Mouse (Mus musculus) c-Kit-negative CD71-positive TER-119-positive erythroid progenitor cells, embryonic 14.5 days (primary cell): ENCODE data around the gene Rtn4rl1.
"Not testable (repeated sequence)": the region's sequence is repeated elsewhere in the genome, so short reads cannot be mapped to it uniquely, and the experiment has no call there.

Source experiments
- DNase-seq: peaks from one replicate; pipeline ENCODE4 v3.0.0-alpha.2; 2013; ENCODE audit warnings: low read depth, low spot score

Gene Rtn4rl1

GRCm38 (mm10) chr11:75273466-75273865, 79.9 kb downstream of the Rtn4rl1 start:
- no peak for DNase-seq

GRCm38 (mm10) chr11:75275035-75275434, 81.5 kb downstream of the Rtn4rl1 start:
- no peak for DNase-seq

- no peak for DNase-seq
Measured at GRCm38 (mm10) chr11:75278115-75278514, 84.5 kb downstream of the Rtn4rl1 start.

GRCm38 (mm10) chr11:75279013-75279341, 85.4 kb downstream of the Rtn4rl1 start:
- no peak for DNase-seq

- DNase-seq: no peak
Measured at GRCm38 (mm10) chr11:75279342-75280065, 85.9 kb downstream of the Rtn4rl1 start.

- DNase-seq: no peak
Measured at GRCm38 (mm10) chr11:75280066-75280410, 86.5 kb downstream of the Rtn4rl1 start.

- DNase-seq: no peak
Measured at GRCm38 (mm10) chr11:75280435-75281001, 86.9 kb downstream of the Rtn4rl1 start.

GRCm38 (mm10) chr11:75281380-75282256, 88.0 kb downstream of the Rtn4rl1 start:
- no peak for DNase-seq

- DNase-seq: no peak
Measured at GRCm38 (mm10) chr11:75282496-75283120, 89.0 kb downstream of the Rtn4rl1 start.

- not testable (repeated sequence) for DNase-seq
Measured at GRCm38 (mm10) chr11:75283784-75284183, 90.2 kb downstream of the Rtn4rl1 start.

GRCm38 (mm10) chr11:75285893-75286467, 92.4 kb downstream of the Rtn4rl1 start:
- DNase-seq: no peak

- no peak for DNase-seq
Measured at GRCm38 (mm10) chr11:75286868-75287267, 93.3 kb downstream of the Rtn4rl1 start.

- DNase-seq: no peak
Measured at GRCm38 (mm10) chr11:75287940-75288339, 94.4 kb downstream of the Rtn4rl1 start.

GRCm38 (mm10) chr11:75288517-75288916, 94.9 kb downstream of the Rtn4rl1 start:
- DNase-seq: no peak

- no peak for DNase-seq
Measured at GRCm38 (mm10) chr11:75289120-75289519, 95.5 kb downstream of the Rtn4rl1 start.

- peak; percentile 57 for DNase-seq
Measured at GRCm38 (mm10) chr11:75290566-75291271, 97.1 kb downstream of the Rtn4rl1 start.

GRCm38 (mm10) chr11:75291389-75292215, 98.0 kb downstream of the Rtn4rl1 start:
- DNase-seq: no peak

- DNase-seq: no peak
Measured at GRCm38 (mm10) chr11:75292281-75292680, 98.7 kb downstream of the Rtn4rl1 start.

- DNase-seq: no peak
Measured at GRCm38 (mm10) chr11:75293852-75294361, 100.3 kb downstream of the Rtn4rl1 start.

GRCm38 (mm10) chr11:75294862-75295261, 101.3 kb downstream of the Rtn4rl1 start:
- DNase-seq: no peak
